Mouse (Mus musculus) heart, embryonic 12.5 days (tissue): ENCODE results near the gene Ldlrad2. TPM values are rescaled to one million over a fixed set of nuclear protein-coding genes. Genes with fewer than 3 reads are reported as not detected.

Experiments
- ATAC-seq: fragments of 200-750 bp; cut with Nextera tagmentation; 2 replicates; pipeline ENCODE4 v1.8.0; 2017; ENCODE audit warnings: moderate TSS enrichment, moderate library complexity; ENCODE audit not compliant: insufficient number of reproducible peaks, low FRiP score
- H3K27ac ChIP-seq: fragments of 300-500 bp; sonication (generic); 2 replicates; pipeline ENCODE4 v1.5.1; 2016; ENCODE audit warnings: mild to moderate bottlenecking, moderate library complexity; ENCODE audit not compliant: poor library complexity, severe bottlenecking
- H3K27me3 ChIP-seq: fragments of 300-500 bp; sonication (generic); replicated peaks from 2 replicates; pipeline ENCODE4 v1.6.1; 2016; ENCODE audit warnings: mild to moderate bottlenecking, moderate library complexity
- H3K36me3 ChIP-seq: fragments of 300-500 bp; sonication (generic); 2 replicates; pipeline ENCODE4 v1.6.1; 2016; ENCODE audit warnings: mild to moderate bottlenecking, moderate library complexity
- H3K4me1 ChIP-seq: fragments of 300-500 bp; sonication (generic); replicated peaks from 2 replicates; pipeline ENCODE4 v1.6.1; 2016; ENCODE audit warnings: mild to moderate bottlenecking
- H3K4me2 ChIP-seq: fragments of 300-500 bp; sonication (generic); 2 replicates; pipeline ENCODE4 v1.6.1; 2016; ENCODE audit warnings: mild to moderate bottlenecking, moderate library complexity
- H3K4me3 ChIP-seq: fragments of 300-500 bp; sonication (generic); 2 replicates; pipeline ENCODE4 v1.5.1; 2016; ENCODE audit warnings: mild to moderate bottlenecking
- H3K9ac ChIP-seq: fragments of 300-500 bp; sonication (generic); 2 replicates; pipeline ENCODE4 v1.6.1; 2016; ENCODE audit warnings: mild to moderate bottlenecking, moderate library complexity
- H3K9me3 ChIP-seq: fragments of 300-500 bp; sonication (generic); replicated peaks from 2 replicates; pipeline ENCODE4 v1.6.1; 2016; ENCODE audit warnings: mild to moderate bottlenecking, moderate library complexity
- WGBS: fragments of 180-500 bp; shearing (Covaris S2); methylation state at CpG from one replicate; pipeline ENCODE4 v1.1.7; 2016; 5-methylcytosine and 5-hydroxymethylcytosine counted together
- polyA plus RNA-seq: library from polyadenylated mRNA; unstranded; fragments of >200 nt; fragmentation: Nextera tagmentation; extraction: Ambion mirVana; gene quantifications from 2 replicates; pipeline ENCODE4 v1.2.1, GENCODE M21; 2016

The Ldlrad2 gene
- not detected in 2 replicates for polyA plus RNA-seq

- no peak for ATAC-seq
- WGBS, result 81% methylated on average over 10 of the region's 10 CpGs
- Histone ChIP-seq H3K9me3 (no peaks in the 10 kb centered on the region), H3K27me3 (peaks cover 16% of the 10 kb centered on the region), H3K9ac (no peak within 1 kb of the TSS), H3K4me1 (0 out of 2 replicates have a peak, but pooled peaks cover 5% of the 10 kb centered on the region), H3K27ac (no peak within 1 kb of the TSS), H3K36me3 (peaks cover 37% of the 10 kb centered on the region), H3K4me3 (no peak within 1 kb of the TSS), H3K4me2 (no peak within 1 kb of the TSS)
Observed at GRCm38 (mm10) chr4:137574469-137574868, at the start of gene Ldlrad2. Ldlrad2 (minus strand) TSS chr4:137574569.

DNA sequence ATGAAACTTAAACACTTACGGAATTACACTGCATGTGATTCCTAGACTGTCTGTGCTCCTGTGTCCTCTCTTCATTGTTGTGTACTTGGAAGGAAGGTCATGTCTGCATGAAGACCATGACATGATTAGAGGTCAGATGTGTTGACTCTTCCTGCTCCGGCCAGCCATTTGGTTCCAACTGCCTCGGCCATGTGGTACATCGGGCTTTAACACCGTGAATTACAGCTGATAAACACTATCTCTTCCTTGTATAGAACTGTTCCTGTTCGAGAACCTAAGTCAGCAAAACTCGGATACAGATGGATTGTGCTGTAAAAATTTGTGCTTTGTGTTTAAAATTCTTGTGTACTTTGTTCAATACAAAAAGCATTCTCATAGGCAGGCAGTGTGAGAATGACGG is 48.5 kb upstream of the Ldlrad2 start:
- no peak overlapping the region for H3K9ac ChIP-seq
- ATAC-seq, result no peak
- 80% methylated on average over 8 of the region's 8 CpGs for WGBS
- no peaks in the 10 kb centered on the region for H3K4me1 ChIP-seq
- no peaks in the 10 kb centered on the region for H3K9me3 ChIP-seq
- no peak overlapping the region for H3K4me2 ChIP-seq
- peaks cover 87% of the 10 kb centered on the region for H3K36me3 ChIP-seq
- no peak overlapping the region for H3K4me3 ChIP-seq
- H3K27ac ChIP-seq, result no peak overlapping the region
- H3K27me3 ChIP-seq, result no peaks in the 10 kb centered on the region

- Histone ChIP-seq H3K4me3 (no peak overlapping the region), H3K27me3 (no peaks in the 10 kb centered on the region), H3K4me2 (no peak overlapping the region), H3K4me1 (peaks cover 15% of the 10 kb centered on the region; the same call in 1 of the 2 replicates), H3K27ac (no peak overlapping the region), H3K36me3 (peaks cover 93% of the 10 kb centered on the region), H3K9me3 (no peaks in the 10 kb centered on the region), H3K9ac (no peak overlapping the region)
- WGBS, result 84% methylated on average over 15 of the region's 15 CpGs
- ATAC-seq, result no peak
Observed at GRCm38 (mm10) chr4:137610256-137610655, 35.9 kb upstream of the Ldlrad2 start.

DNA sequence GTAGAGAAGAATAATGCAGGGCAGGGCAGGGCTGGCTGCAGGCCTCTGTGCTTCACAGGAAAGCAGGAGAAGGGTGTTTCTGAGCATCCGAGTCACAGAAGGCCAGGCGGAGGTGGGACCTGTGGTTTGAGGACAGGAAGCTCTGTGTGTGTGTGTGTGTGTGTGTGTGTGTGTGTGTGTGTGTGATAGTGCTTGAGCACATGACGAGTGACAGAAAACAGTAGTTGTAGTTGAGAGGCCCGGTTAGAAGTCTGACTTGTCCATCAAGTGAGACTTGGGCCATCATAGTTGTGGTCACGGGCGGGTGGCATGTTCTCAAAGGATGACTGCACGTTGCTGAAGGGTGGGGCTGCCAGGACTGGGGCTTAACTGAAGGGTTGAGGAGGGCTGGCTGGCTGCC is 35.3 kb upstream of the Ldlrad2 start:
- peaks cover 17% of the 10 kb centered on the region; the same call in 1 of the 2 replicates for H3K4me1 ChIP-seq
- H3K9me3 ChIP-seq, result no peaks in the 10 kb centered on the region
- H3K27ac ChIP-seq, result no peak overlapping the region
- 51% methylated on average over 7 of the region's 7 CpGs for WGBS
- H3K4me2 ChIP-seq, result no peak overlapping the region
- no peak for ATAC-seq
- H3K36me3 ChIP-seq, result peaks cover 90% of the 10 kb centered on the region
- H3K4me3 ChIP-seq, result no peak overlapping the region
- no peak overlapping the region for H3K9ac ChIP-seq
- H3K27me3 ChIP-seq, result no peaks in the 10 kb centered on the region

DNA sequence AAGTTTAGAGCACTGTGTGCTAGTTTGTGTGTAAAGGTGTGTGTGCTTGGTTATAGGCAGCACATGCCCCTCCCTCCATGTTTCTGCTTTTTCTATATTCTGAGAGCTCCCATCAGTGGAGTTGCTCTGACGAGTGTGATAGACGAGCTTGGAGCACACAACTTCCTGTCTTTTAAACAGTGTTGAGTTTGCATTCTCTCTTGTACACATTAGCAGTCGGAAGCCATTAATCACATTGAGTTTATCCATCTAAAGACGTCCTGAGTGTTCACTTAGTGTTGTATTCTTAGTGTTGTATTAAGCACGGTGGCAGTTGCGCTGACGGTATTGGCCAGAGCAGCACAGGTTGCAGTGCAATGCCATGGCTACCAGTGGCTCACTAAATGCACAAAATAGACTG is 34.9 kb upstream of the Ldlrad2 start:
- H3K36me3 ChIP-seq, result peaks cover 86% of the 10 kb centered on the region
- H3K9me3 ChIP-seq, result no peaks in the 10 kb centered on the region
- H3K27me3 ChIP-seq, result no peaks in the 10 kb centered on the region
- peaks cover 21% of the 10 kb centered on the region; the same call in 1 of the 2 replicates for H3K4me1 ChIP-seq
- no peak for ATAC-seq
- no peak overlapping the region for H3K4me2 ChIP-seq
- 77% methylated on average over 7 of the region's 7 CpGs for WGBS
- no peak overlapping the region for H3K9ac ChIP-seq
- no peak overlapping the region for H3K27ac ChIP-seq
- no peak overlapping the region for H3K4me3 ChIP-seq

DNA sequence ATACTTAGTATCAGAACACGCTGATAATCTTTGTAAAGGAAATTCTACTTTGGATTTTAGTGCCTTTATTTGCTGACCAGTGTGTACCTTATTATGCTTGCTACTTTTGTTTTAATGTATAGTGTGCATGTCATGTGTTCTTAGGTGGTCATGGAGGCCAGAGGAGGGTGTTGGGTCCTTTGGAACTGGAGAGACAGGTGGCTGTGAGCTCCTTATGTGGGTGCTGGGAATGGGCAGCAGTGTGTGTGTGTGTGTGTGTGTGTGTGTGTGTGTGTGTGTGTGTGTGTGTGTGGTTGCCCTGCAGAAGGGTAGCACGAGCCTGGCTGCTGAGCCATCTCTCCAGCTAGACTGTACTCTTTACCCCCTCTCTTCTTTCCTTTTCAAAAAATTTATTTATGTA is 32.7 kb upstream of the Ldlrad2 start:
- Histone ChIP-seq H3K36me3 (peaks cover 63% of the 10 kb centered on the region), H3K4me2 (no peak overlapping the region), H3K9me3 (no peaks in the 10 kb centered on the region), H3K9ac (no peak overlapping the region), H3K27ac (no peak overlapping the region), H3K4me3 (no peak overlapping the region), H3K27me3 (no peaks in the 10 kb centered on the region), H3K4me1 (peaks cover 42% of the 10 kb centered on the region)
- no peak for ATAC-seq
- WGBS, result 96% methylated on average over 2 of the region's 2 CpGs

DNA sequence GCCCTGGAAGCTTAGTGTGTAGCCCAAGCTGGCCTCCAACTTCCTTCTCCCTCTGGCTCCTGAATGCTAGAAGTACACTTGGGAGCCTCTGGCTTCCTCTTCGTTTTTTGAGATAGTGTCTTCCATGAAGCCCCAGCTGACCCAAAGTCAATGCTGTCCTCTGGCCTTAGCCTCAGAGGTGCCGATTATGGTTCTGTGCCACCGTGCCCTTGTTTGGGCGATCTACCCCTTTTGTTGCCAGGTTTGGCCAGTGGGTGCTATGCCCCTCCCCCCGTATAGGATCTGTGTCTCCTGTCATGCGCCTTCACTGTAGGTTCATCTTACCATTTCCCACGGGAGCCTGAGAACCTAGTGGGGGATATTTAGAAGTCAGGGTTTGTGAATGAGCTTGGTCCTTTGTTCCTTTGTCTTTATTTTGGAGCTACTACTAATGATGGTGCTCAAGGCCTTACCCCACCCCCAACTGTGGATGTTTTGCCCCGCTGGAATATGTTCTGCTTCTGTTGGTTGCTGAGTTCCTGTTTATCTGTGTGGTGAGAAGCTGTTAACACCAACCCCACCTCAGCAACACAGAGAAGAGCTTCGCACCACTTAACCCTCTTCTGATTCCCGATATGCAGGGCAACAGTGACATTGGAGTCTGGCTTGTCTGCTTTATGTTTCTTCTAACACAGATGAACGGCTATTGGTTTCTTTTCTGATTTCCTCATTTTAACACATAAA is 29.2 kb upstream of the Ldlrad2 start:
- no peak overlapping the region for H3K4me3 ChIP-seq
- no peaks in the 10 kb centered on the region for H3K27me3 ChIP-seq
- peak overlapping the region; percentile 14; the same call in 1 of the 2 replicates for H3K4me2 ChIP-seq
- no peaks in the 10 kb centered on the region for H3K9me3 ChIP-seq
- peaks cover 30% of the 10 kb centered on the region for H3K36me3 ChIP-seq
- 54% methylated on average over 11 of the region's 11 CpGs for WGBS
- H3K27ac ChIP-seq, result no peak overlapping the region
- no peak for ATAC-seq
- H3K9ac ChIP-seq, result no peak overlapping the region
- peaks cover 57% of the 10 kb centered on the region for H3K4me1 ChIP-seq

DNA sequence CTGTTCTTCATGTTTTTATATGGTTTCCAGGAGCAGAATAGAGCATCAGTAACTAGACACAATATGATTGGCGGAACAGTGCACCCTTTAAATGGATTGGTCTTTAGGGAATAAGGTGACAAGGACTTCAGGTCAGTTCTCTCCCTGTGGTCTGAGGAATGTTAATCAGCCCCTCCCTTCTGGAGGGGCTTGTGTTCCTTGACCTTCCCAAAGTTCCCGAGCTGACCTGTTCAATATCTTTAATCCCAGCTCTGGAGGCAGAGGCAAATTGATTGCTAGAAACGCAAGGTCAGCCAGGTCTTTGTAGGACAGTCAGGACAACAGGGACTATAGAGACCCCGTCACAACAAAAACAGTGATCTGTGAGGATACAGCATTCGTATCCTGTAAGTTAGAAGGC is 24.2 kb upstream of the Ldlrad2 start:
- H3K36me3 ChIP-seq, result 0 out of 2 replicates have a peak, but pooled peaks cover 3% of the 10 kb centered on the region
- no peaks in the 10 kb centered on the region for H3K27me3 ChIP-seq
- H3K9ac ChIP-seq, result no peak overlapping the region
- H3K4me3 ChIP-seq, result no peak overlapping the region
- H3K27ac ChIP-seq, result no peak overlapping the region
- H3K9me3 ChIP-seq, result no peaks in the 10 kb centered on the region
- ATAC-seq, result no peak
- H3K4me1 ChIP-seq, result peaks cover 76% of the 10 kb centered on the region
- WGBS, result 78% methylated on average over 5 of the region's 5 CpGs
- H3K4me2 ChIP-seq, result no peak overlapping the region

DNA sequence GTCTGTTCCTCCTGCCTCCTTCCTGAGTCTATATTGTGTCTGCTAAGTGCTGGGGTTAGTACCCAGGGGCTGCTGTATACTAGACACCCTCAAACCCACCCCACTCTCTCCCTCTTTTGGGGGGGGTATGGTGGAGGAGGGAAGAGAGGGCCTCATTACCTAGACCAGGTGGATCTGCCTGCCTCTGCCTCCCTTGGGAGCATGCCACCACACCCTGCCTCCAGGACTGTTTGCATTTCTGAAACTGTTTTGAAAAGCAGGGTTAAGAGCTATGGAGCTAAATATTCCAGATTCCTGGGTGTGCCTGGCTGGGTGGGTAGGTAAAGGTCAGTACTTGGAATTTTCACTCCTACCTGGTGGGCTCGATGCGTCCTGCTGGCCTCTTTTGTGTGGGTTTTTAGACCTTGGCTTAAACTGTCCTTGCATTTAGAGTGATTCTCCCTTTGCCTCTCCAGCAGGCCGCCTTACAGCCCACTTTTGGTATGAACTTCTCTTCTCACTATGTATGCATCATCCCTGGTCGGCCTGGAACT is 22.8 kb upstream of the Ldlrad2 start:
- 95% methylated on average over 4 of the region's 4 CpGs for WGBS
- H3K9me3 ChIP-seq, result no peaks in the 10 kb centered on the region
- peak overlapping the region; percentile 45; the same call in 1 of the 2 replicates for H3K9ac ChIP-seq
- H3K36me3 ChIP-seq, result 0 out of 2 replicates have a peak, but pooled peaks cover 3% of the 10 kb centered on the region
- no peak overlapping the region for H3K4me3 ChIP-seq
- no peak overlapping the region for H3K27ac ChIP-seq
- no peak overlapping the region for H3K4me2 ChIP-seq
- no peak for ATAC-seq
- no peaks in the 10 kb centered on the region for H3K27me3 ChIP-seq
- H3K4me1 ChIP-seq, result peaks cover 62% of the 10 kb centered on the region

DNA sequence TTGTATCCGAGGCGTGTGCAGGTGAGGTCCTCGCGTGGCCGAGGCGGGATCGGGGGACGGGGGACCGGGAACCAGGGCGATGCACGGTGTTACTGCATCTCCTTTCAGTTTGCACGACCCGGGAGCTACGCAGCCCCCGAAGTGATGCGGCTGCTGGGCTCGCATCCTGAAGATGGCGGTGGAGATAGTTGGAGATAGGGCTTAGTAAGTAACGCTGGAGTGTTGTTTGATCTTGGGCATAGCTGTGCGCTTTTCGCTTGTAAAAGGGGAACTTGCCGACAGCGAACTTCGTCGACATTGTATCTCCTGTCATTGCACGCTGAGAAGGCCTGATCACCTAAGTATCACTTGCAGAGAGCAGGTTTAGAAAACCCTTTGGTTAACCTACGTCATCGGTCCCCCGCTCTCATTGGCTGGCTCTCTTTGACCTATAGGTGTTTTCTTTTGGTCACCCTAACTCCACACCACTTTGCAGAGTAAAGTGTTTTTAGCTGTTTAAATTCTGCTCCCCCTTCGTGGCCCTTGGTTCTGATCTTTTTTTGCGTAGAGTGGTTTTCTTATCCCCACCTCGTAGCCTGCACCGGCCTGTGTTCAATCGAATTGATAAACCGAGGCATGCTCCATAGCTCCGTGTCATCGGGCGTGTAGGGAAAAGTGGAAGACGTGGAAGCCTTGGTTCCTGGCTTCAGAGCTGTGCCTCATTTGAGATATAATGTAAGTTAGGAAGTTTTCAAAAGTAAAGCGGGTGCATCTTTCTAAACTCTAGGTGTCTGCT is 20.3 kb upstream of the Ldlrad2 start:
- peak overlapping the region; percentile 85 for H3K4me3 ChIP-seq

More for the DNA sequence above, 20.3 kb upstream of the Ldlrad2 start:
- Histone ChIP-seq H3K27ac (peak overlapping the region; percentile 99), H3K4me2 (peak overlapping the region; percentile 92), H3K9ac (peak overlapping the region; percentile 96), H3K4me1 (peaks cover 45% of the 10 kb centered on the region), H3K9me3 (no peaks in the 10 kb centered on the region), H3K36me3 (0 out of 2 replicates have a peak, but pooled peaks cover 3% of the 10 kb centered on the region), H3K27me3 (no peaks in the 10 kb centered on the region)
- WGBS, result 3% methylated on average over 40 of the region's 40 CpGs
- no peak for ATAC-seq
